Mouse (Mus musculus): ENCODE results near the gene Sgk1. TPM values are rescaled to one million over a fixed set of nuclear protein-coding genes. Genes with fewer than 3 reads are reported as not detected.
"Not testable (repeated sequence)": the region's sequence is repeated elsewhere in the genome, so short reads cannot be mapped to it uniquely, and the experiment has no call there.

Sgk1 gene
- polyA plus RNA-seq, 1 experiment from 2014 or later = 41.7 TPM

- Histone ChIP-seq H3K27me3 (no peaks in the 10 kb centered on the region), H3K27ac (no peak overlapping the region), H3K4me2 (replicated peaks) (no peak overlapping the region), H3K9me3 (no peaks in the 10 kb centered on the region), H3K9ac (no peak overlapping the region), H3K4me1 (no peaks in the 10 kb centered on the region), H3K36me3 (no peaks in the 10 kb centered on the region), H3K4me3 (no peak overlapping the region)
- ATAC-seq (ENCODE audit: insufficient number of reproducible peaks, insufficient read depth, low FRiP score, low TSS enrichment) = no peak
- WGBS = 68% methylated on average over 16 of the region's 16 CpGs
Observed at GRCm38 (mm10) chr10:22017469-22018159, 135.6 kb downstream of the Sgk1 start.

GRCm38 (mm10) chr10:22018618-22019017 lies 136.6 kb downstream of the Sgk1 start:
- Histone ChIP-seq H3K4me3 (no peak overlapping the region), H3K4me1 (no peaks in the 10 kb centered on the region), H3K36me3 (no peaks in the 10 kb centered on the region), H3K27ac (no peak overlapping the region), H3K9me3 (no peaks in the 10 kb centered on the region), H3K9ac (no peak overlapping the region), H3K27me3 (no peaks in the 10 kb centered on the region), H3K4me2 (replicated peaks) (no peak overlapping the region)
- ATAC-seq (ENCODE audit: insufficient number of reproducible peaks, insufficient read depth, low FRiP score, low TSS enrichment) = no peak
- 86% methylated on average over 4 of the region's 4 CpGs for WGBS

DNA sequence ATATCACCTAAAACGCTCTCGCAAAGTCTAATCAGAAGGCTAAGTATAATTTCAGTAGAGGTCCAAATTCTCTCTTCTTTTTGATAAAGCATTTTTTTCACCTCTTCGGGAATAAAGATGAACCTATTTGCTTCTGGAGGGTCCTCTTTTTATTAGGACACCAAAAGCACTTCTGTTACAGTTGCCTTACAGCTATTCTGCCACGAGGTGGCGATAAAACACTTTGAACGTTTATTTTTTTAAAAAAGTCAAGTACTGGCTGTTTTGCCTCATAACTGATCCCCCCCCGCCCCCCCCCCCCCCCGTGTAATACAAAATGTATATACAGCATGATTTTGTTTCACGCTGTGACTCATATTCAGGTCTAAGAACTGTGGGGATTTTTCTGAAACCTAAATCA lies 152.3 kb downstream of the Sgk1 start:
- Histone ChIP-seq H3K4me2 (replicated peaks) (no peak overlapping the region), H3K27ac (no peak overlapping the region), H3K36me3 (no peaks in the 10 kb centered on the region), H3K9ac (no peak overlapping the region), H3K4me3 (no peak overlapping the region), H3K4me1 (no peaks in the 10 kb centered on the region), H3K27me3 (0 out of 2 replicates have a peak, but pooled peaks cover 3% of the 10 kb centered on the region), H3K9me3 (no peaks in the 10 kb centered on the region)
- ATAC-seq (ENCODE audit: insufficient number of reproducible peaks, insufficient read depth, low FRiP score, low TSS enrichment) = no peak
- WGBS = 9% methylated on average over 9 of the region's 9 CpGs

GRCm38 (mm10) chr10:22036256-22036655 lies 154.3 kb downstream of the Sgk1 start:
- H3K9ac ChIP-seq; H3K27ac ChIP-seq; H3K4me3 ChIP-seq; H3K9me3 ChIP-seq; ATAC-seq (ENCODE audit: insufficient number of reproducible peaks, insufficient read depth, low FRiP score, low TSS enrichment); H3K27me3 ChIP-seq; H3K4me1 ChIP-seq; H3K36me3 ChIP-seq; H3K4me2 ChIP-seq (replicated peaks): not testable (repeated sequence)
- WGBS = 9% methylated on average over 3 of the region's 3 CpGs

Other genes with a start within 250 kb of the Sgk1 start
- gene 4930444G20Rik, start 185.9 kb downstream of the Sgk1 start, polyA plus RNA-seq (2016; fragmentation: Nextera tagmentation; extraction: Ambion mirVana) = not detected in 2 replicates

Data from embryonic facial prominence, embryonic 12.5 days (tissue).